Mouse (Mus musculus): ENCODE measurements around the gene Cdc14b. TPM values are rescaled to one million over a fixed set of nuclear protein-coding genes. Genes with fewer than 3 reads are reported as not detected.

Cdc14b gene
- polyA plus RNA-seq, 1 experiment from 2014 or later = 3.0 TPM

- DNase-seq (ENCODE audit: low spot score) = no peak
- no peaks in the 10 kb centered on the region for H3K36me3 ChIP-seq (replicated peaks; ENCODE audit: control insufficient read depth, insufficient read depth)
- peak overlapping the region; percentile 61 for H3K9ac ChIP-seq
- ATAC-seq (ENCODE audit: low FRiP score) = peak; percentile 64; the same call in 1 of the 2 replicates
- H3K27me3 ChIP-seq (ENCODE audit: control insufficient read depth, insufficient read depth, low read length) = 0 out of 2 replicates have a peak, but pooled peaks cover 3% of the 10 kb centered on the region
- H3K4me3 ChIP-seq (replicated peaks; ENCODE audit: low read length) = peak overlapping the region; percentile 44
- H3K4me1 ChIP-seq (replicated peaks; ENCODE audit: control insufficient read depth, insufficient read depth, low read length) = peaks cover 6% of the 10 kb centered on the region; the same call in 1 of the 2 replicates
- WGBS = 1% methylated on average over 24 of the region's 24 CpGs
- no peak overlapping the region for H3K27ac ChIP-seq
- peak overlapping the region; percentile 80 for H3K4me2 ChIP-seq (replicated peaks)
- no peaks in the 10 kb centered on the region for H3K9me3 ChIP-seq (ENCODE audit: control insufficient read depth, low read length)
Measured at GRCm38 (mm10) chr13:64248161-64248774, 26.8 kb downstream of the Cdc14b start.

GRCm38 (mm10) chr13:64246106-64246505 lies 29.0 kb downstream of the Cdc14b start:
- Histone ChIP-seq H3K9ac (no peak overlapping the region), H3K9me3 (ENCODE audit: control insufficient read depth, low read length) (no peaks in the 10 kb centered on the region), H3K27me3 (ENCODE audit: control insufficient read depth, insufficient read depth, low read length) (0 out of 2 replicates have a peak, but pooled peaks cover 3% of the 10 kb centered on the region), H3K36me3 (replicated peaks; ENCODE audit: control insufficient read depth, insufficient read depth) (no peaks in the 10 kb centered on the region), H3K4me3 (replicated peaks; ENCODE audit: low read length) (no peak overlapping the region), H3K4me1 (replicated peaks; ENCODE audit: control insufficient read depth, insufficient read depth, low read length) (peaks cover 6% of the 10 kb centered on the region; the same call in 1 of the 2 replicates), H3K27ac (no peak overlapping the region), H3K4me2 (replicated peaks) (no peak overlapping the region)
- DNase-seq (ENCODE audit: low spot score) (no peak), ATAC-seq (ENCODE audit: low FRiP score) (no peak)
- 92% methylated on average over 12 of the region's 12 CpGs for whole genome bisulfite sequencing

GRCm38 (mm10) chr13:64244685-64245261 lies 30.3 kb downstream of the Cdc14b start:
- Histone ChIP-seq H3K36me3 (replicated peaks; ENCODE audit: control insufficient read depth, insufficient read depth) (no peaks in the 10 kb centered on the region), H3K27me3 (ENCODE audit: control insufficient read depth, insufficient read depth, low read length) (0 out of 2 replicates have a peak, but pooled peaks cover 3% of the 10 kb centered on the region), H3K4me1 (replicated peaks; ENCODE audit: control insufficient read depth, insufficient read depth, low read length) (peaks cover 6% of the 10 kb centered on the region; the same call in 1 of the 2 replicates), H3K27ac (no peak overlapping the region), H3K4me2 (replicated peaks) (no peak overlapping the region), H3K9ac (no peak overlapping the region), H3K4me3 (replicated peaks; ENCODE audit: low read length) (no peak overlapping the region), H3K9me3 (ENCODE audit: control insufficient read depth, low read length) (no peaks in the 10 kb centered on the region)
- WGBS = 94% methylated on average over 4 of the region's 4 CpGs
- ATAC-seq (ENCODE audit: low FRiP score) (no peak), DNase-seq (ENCODE audit: low spot score) (no peak)

GRCm38 (mm10) chr13:64242721-64243120 lies 32.4 kb downstream of the Cdc14b start:
- no peak for ATAC-seq (ENCODE audit: low FRiP score)
- H3K4me2 ChIP-seq (replicated peaks) = no peak overlapping the region

GRCm38 (mm10) chr13:64240626-64241025 lies 34.5 kb downstream of the Cdc14b start:
- WGBS = 81% methylated on average over 7 of the region's 7 CpGs
- Histone ChIP-seq H3K36me3 (replicated peaks; ENCODE audit: control insufficient read depth, insufficient read depth) (no peaks in the 10 kb centered on the region), H3K9me3 (ENCODE audit: control insufficient read depth, low read length) (no peaks in the 10 kb centered on the region), H3K9ac (no peak overlapping the region), H3K27me3 (ENCODE audit: control insufficient read depth, insufficient read depth, low read length) (no peaks in the 10 kb centered on the region), H3K4me3 (replicated peaks; ENCODE audit: low read length) (no peak overlapping the region), H3K27ac (no peak overlapping the region), H3K4me2 (replicated peaks) (no peak overlapping the region), H3K4me1 (replicated peaks; ENCODE audit: control insufficient read depth, insufficient read depth, low read length) (no peaks in the 10 kb centered on the region)
- ATAC-seq (ENCODE audit: low FRiP score) (no peak), DNase-seq (ENCODE audit: low spot score) (no peak)

More at GRCm38 (mm10) chr13:64242721-64243120, 32.4 kb downstream of the Cdc14b start:
- H3K9ac ChIP-seq = no peak overlapping the region
- no peaks in the 10 kb centered on the region for H3K27me3 ChIP-seq (ENCODE audit: control insufficient read depth, insufficient read depth, low read length)
- no peaks in the 10 kb centered on the region for H3K4me1 ChIP-seq (replicated peaks; ENCODE audit: control insufficient read depth, insufficient read depth, low read length)
- H3K27ac ChIP-seq = no peak overlapping the region
- H3K36me3 ChIP-seq (replicated peaks; ENCODE audit: control insufficient read depth, insufficient read depth) = no peaks in the 10 kb centered on the region
- no peak for DNase-seq (ENCODE audit: low spot score)
- no peak overlapping the region for H3K4me3 ChIP-seq (replicated peaks; ENCODE audit: low read length)
- H3K9me3 ChIP-seq (ENCODE audit: control insufficient read depth, low read length) = no peaks in the 10 kb centered on the region

GRCm38 (mm10) chr13:64237681-64238157 lies 37.4 kb downstream of the Cdc14b start:
- DNase-seq (ENCODE audit: low spot score) = no peak
- Histone ChIP-seq H3K4me2 (replicated peaks) (no peak overlapping the region), H3K9ac (no peak overlapping the region), H3K4me3 (replicated peaks; ENCODE audit: low read length) (no peak overlapping the region), H3K27ac (no peak overlapping the region), H3K4me1 (replicated peaks; ENCODE audit: control insufficient read depth, insufficient read depth, low read length) (no peaks in the 10 kb centered on the region), H3K27me3 (ENCODE audit: control insufficient read depth, insufficient read depth, low read length) (no peaks in the 10 kb centered on the region), H3K36me3 (replicated peaks; ENCODE audit: control insufficient read depth, insufficient read depth) (no peaks in the 10 kb centered on the region), H3K9me3 (ENCODE audit: control insufficient read depth, low read length) (no peaks in the 10 kb centered on the region)
- no peak for ATAC-seq (ENCODE audit: low FRiP score)

GRCm38 (mm10) chr13:64237000-64237680 lies 38.0 kb downstream of the Cdc14b start:
- Histone ChIP-seq H3K4me2 (replicated peaks) (no peak overlapping the region), H3K4me3 (replicated peaks; ENCODE audit: low read length) (no peak overlapping the region), H3K27me3 (ENCODE audit: control insufficient read depth, insufficient read depth, low read length) (no peaks in the 10 kb centered on the region), H3K9me3 (ENCODE audit: control insufficient read depth, low read length) (no peaks in the 10 kb centered on the region), H3K27ac (no peak overlapping the region), H3K36me3 (replicated peaks; ENCODE audit: control insufficient read depth, insufficient read depth) (no peaks in the 10 kb centered on the region), H3K4me1 (replicated peaks; ENCODE audit: control insufficient read depth, insufficient read depth, low read length) (no peaks in the 10 kb centered on the region), H3K9ac (no peak overlapping the region)
- ATAC-seq (ENCODE audit: low FRiP score) = no peak
- DNase-seq (ENCODE audit: low spot score) = no peak
- WGBS = 83% methylated on average over 4 of the region's 4 CpGs

GRCm38 (mm10) chr13:64235777-64236176 lies 39.3 kb downstream of the Cdc14b start:
- Histone ChIP-seq H3K36me3 (replicated peaks; ENCODE audit: control insufficient read depth, insufficient read depth) (no peaks in the 10 kb centered on the region), H3K9ac (no peak overlapping the region), H3K4me2 (replicated peaks) (no peak overlapping the region), H3K4me1 (replicated peaks; ENCODE audit: control insufficient read depth, insufficient read depth, low read length) (no peaks in the 10 kb centered on the region), H3K4me3 (replicated peaks; ENCODE audit: low read length) (no peak overlapping the region), H3K9me3 (ENCODE audit: control insufficient read depth, low read length) (no peaks in the 10 kb centered on the region), H3K27ac (no peak overlapping the region), H3K27me3 (ENCODE audit: control insufficient read depth, insufficient read depth, low read length) (no peaks in the 10 kb centered on the region)
- 81% methylated on average over 3 of the region's 3 CpGs for WGBS
- no peak for DNase-seq (ENCODE audit: low spot score)
- no peak for ATAC-seq (ENCODE audit: low FRiP score)

GRCm38 (mm10) chr13:64235062-64235715 lies 39.9 kb downstream of the Cdc14b start:
- ATAC-seq (ENCODE audit: low FRiP score) = no peak
- 81% methylated on average over 4 of the region's 4 CpGs for WGBS
- DNase-seq (ENCODE audit: low spot score) = no peak

More at GRCm38 (mm10) chr13:64235062-64235715, 39.9 kb downstream of the Cdc14b start:
- Histone ChIP-seq H3K4me1 (replicated peaks; ENCODE audit: control insufficient read depth, insufficient read depth, low read length) (no peaks in the 10 kb centered on the region), H3K27ac (no peak overlapping the region), H3K4me3 (replicated peaks; ENCODE audit: low read length) (no peak overlapping the region), H3K4me2 (replicated peaks) (no peak overlapping the region), H3K27me3 (ENCODE audit: control insufficient read depth, insufficient read depth, low read length) (no peaks in the 10 kb centered on the region), H3K36me3 (replicated peaks; ENCODE audit: control insufficient read depth, insufficient read depth) (no peaks in the 10 kb centered on the region), H3K9ac (no peak overlapping the region), H3K9me3 (ENCODE audit: control insufficient read depth, low read length) (no peaks in the 10 kb centered on the region)

Measured in hindbrain, embryonic 14.5 days (tissue).